Mouse (Mus musculus) stomach, embryonic 14.5 days (tissue): ENCODE measurements around the gene Iqcg. TPM values are rescaled to one million over a fixed set of nuclear protein-coding genes. Genes with fewer than 3 reads are reported as not detected.

Source experiments
- ATAC-seq: fragments of 200-750 bp; cut with Nextera tagmentation; 2 replicates; pipeline ENCODE4 v1.8.0; 2017; ENCODE audit warnings: low read depth, moderate TSS enrichment; ENCODE audit not compliant: insufficient number of reproducible peaks, insufficient read depth, low FRiP score
- H3K27ac ChIP-seq: fragments of 300-500 bp; sonication (generic); 2 replicates; pipeline ENCODE4 v1.5.1; 2014; ENCODE audit warnings: mild to moderate bottlenecking, low read length, moderate library complexity, mixed read lengths
- H3K27me3 ChIP-seq: fragments of 300-500 bp; sonication (generic); 2 replicates; pipeline ENCODE4 v1.6.1; 2014; ENCODE audit warnings: low read length, control low read depth, mixed read lengths; ENCODE audit not compliant: control insufficient read depth, insufficient read depth
- H3K36me3 ChIP-seq: fragments of 300-500 bp; sonication (generic); 2 replicates; pipeline ENCODE4 v1.6.1; 2014; ENCODE audit warnings: mild to moderate bottlenecking, control low read depth, low read length, moderate library complexity, mixed read lengths; ENCODE audit not compliant: control insufficient read depth, insufficient read depth
- H3K4me1 ChIP-seq: fragments of 300-500 bp; sonication (generic); 2 replicates; pipeline ENCODE4 v1.6.1; 2014; ENCODE audit warnings: low read length, control low read depth, mixed read lengths; ENCODE audit not compliant: control insufficient read depth, insufficient read depth
- H3K4me2 ChIP-seq: fragments of 300-500 bp; sonication (generic); replicated peaks from 2 replicates; pipeline ENCODE4 v1.6.1; 2014; ENCODE audit warnings: low read depth, low read length, control low read depth
- H3K4me3 ChIP-seq: fragments of 300-500 bp; sonication (generic); 2 replicates; pipeline ENCODE4 v1.5.1; 2014; ENCODE audit warnings: low read depth, low read length, control low read depth
- H3K9ac ChIP-seq: fragments of 300-500 bp; sonication (generic); replicated peaks from 2 replicates; pipeline ENCODE4 v1.6.1; 2014; ENCODE audit warnings: low read depth, mild to moderate bottlenecking, control low read depth, low read length, moderate library complexity, mixed read lengths
- H3K9me3 ChIP-seq: fragments of 300-500 bp; sonication (generic); 2 replicates; pipeline ENCODE4 v1.6.1; 2016; ENCODE audit warnings: low read depth, low read length, control low read depth; ENCODE audit not compliant: control insufficient read depth
- WGBS: fragments of 180-500 bp; shearing (Covaris S2); extraction: QIAGEN DNeasy Blood & Tissue Kit; methylation state at CpG from one replicate; pipeline ENCODE4 v1.1.7; 2014; 5-methylcytosine and 5-hydroxymethylcytosine counted together
- polyA plus RNA-seq: library from polyadenylated mRNA; unstranded; fragments of >200 nt; fragmentation: Nextera tagmentation; extraction: Ambion mirVana; gene quantifications from 2 replicates; pipeline ENCODE4 v1.2.1, GENCODE M21; 2014

The Iqcg gene
- polyA plus RNA-seq, 1 experiment from 2014 or later, result 2.7 TPM

DNA sequence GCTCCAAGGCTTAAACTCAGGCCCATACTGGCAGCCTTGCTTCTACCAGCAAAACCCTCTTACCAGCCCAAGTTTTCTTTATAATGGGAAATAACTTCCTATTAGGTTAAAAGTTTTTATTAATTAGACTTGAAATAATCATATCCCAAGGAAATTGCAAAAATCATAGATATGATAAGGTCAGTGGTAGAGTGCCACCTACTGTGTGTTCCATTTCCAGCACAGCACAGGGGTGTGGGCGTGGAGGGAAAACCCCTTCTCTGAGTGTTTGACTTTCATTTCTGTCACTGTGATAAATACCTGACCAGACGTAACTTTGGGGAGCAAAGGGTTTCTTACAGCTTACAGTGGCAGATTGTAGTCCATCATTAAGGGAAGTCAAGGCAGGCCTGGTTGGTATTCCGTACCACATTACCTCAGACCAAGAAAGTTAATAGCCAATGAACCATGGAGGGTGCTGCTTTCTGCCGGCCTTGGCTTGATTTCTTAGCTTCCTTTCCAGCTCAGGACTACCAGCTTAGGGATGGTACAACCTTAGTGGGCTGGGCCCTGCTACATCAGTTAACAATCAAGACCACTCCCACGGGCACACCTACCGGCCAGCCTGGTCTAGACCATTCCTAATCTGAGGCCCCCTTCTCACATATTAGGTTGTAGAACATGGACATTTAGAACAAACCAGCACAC lies 17.0 kb upstream of the Iqcg start:
- no peaks in the 10 kb centered on the region for H3K4me1 ChIP-seq
- no peak overlapping the region for H3K9ac ChIP-seq
- H3K27ac ChIP-seq, result no peak overlapping the region
- no peaks in the 10 kb centered on the region for H3K27me3 ChIP-seq
- no peak overlapping the region for H3K4me2 ChIP-seq
- no peak for ATAC-seq
- H3K4me3 ChIP-seq, result no peak overlapping the region
- H3K9me3 ChIP-seq, result no peaks in the 10 kb centered on the region
- no peaks in the 10 kb centered on the region for H3K36me3 ChIP-seq
- 82% methylated on average over 6 of the region's 6 CpGs for WGBS

DNA sequence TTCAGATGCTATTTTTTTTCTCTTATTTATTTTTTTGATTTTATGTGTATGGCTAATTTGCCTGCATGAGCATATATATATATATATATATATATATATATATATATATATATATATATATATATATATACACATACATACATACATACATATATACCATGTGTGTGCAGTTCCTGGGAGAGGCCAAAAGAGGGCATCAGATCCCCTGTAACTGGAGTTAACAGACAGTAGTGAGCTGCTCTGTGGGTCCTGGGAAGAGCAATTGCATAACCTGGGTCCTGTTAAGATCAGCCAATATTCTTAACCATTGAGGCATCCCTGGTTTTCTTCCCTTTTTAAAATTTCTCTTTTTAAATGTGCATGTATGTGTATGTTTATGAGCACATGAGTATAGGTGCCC lies 14.9 kb upstream of the Iqcg start:
- Histone ChIP-seq H3K9me3 (no peaks in the 10 kb centered on the region), H3K4me3 (no peak overlapping the region), H3K27me3 (no peaks in the 10 kb centered on the region), H3K27ac (no peak overlapping the region), H3K4me1 (no peaks in the 10 kb centered on the region), H3K4me2 (no peak overlapping the region), H3K36me3 (no peaks in the 10 kb centered on the region), H3K9ac (no peak overlapping the region)
- no peak for ATAC-seq

DNA sequence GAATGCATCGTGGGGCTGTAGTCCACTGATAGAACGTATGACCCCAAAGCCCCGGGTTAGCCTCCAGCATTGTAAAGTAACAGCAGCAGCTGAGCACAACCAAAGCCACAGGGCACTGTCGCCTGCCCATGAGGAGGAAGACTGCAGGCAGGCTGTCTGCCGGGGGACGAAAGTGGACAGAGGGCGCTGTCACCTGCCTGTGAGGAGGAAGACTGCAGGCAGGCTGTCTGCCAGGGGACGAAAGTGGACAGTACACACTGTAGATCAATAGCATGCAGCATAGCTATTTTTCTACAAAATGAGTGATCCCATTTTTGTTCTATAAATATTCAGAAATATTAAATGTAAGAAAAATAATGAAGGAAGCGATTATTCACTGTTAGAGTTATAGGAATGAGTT lies 8.6 kb upstream of the Iqcg start:
- Histone ChIP-seq H3K4me1 (no peaks in the 10 kb centered on the region), H3K9me3 (no peaks in the 10 kb centered on the region), H3K27me3 (no peaks in the 10 kb centered on the region), H3K36me3 (peaks cover 15% of the 10 kb centered on the region), H3K4me2 (no peak overlapping the region), H3K4me3 (no peak overlapping the region), H3K27ac (no peak overlapping the region), H3K9ac (no peak overlapping the region)
- 80% methylated on average over 9 of the region's 9 CpGs for WGBS
- ATAC-seq, result no peak

DNA sequence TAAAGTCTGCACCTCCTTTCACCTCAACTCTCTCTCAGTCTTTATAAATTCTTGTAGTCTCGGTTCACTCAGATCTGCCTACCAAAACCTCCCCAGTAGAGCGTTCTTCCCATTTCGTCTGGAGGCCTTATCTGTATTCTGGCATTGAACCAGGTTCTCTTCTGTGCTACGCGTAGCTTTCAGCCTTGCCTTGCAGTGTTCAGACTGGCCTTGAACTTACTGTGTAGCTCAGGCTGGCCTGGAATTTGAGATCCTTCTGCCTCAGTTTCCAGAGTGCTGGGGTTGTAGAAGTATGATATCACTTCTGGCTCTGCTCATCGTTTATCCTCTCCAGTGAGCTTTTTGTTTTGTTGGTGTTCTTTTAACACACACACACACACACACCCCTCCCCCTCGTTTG lies 7.2 kb upstream of the Iqcg start:
- Histone ChIP-seq H3K9ac (peak overlapping the region; percentile 59; the same call in 1 of the 2 replicates), H3K9me3 (no peaks in the 10 kb centered on the region), H3K36me3 (peaks cover 28% of the 10 kb centered on the region), H3K4me1 (0 out of 2 replicates have a peak, but pooled peaks cover 1% of the 10 kb centered on the region), H3K27me3 (no peaks in the 10 kb centered on the region), H3K4me2 (peak overlapping the region; percentile 72), H3K27ac (no peak overlapping the region), H3K4me3 (peak overlapping the region; percentile 71)
- WGBS, result 25% methylated on average over 7 of the region's 7 CpGs
- no peak for ATAC-seq

DNA sequence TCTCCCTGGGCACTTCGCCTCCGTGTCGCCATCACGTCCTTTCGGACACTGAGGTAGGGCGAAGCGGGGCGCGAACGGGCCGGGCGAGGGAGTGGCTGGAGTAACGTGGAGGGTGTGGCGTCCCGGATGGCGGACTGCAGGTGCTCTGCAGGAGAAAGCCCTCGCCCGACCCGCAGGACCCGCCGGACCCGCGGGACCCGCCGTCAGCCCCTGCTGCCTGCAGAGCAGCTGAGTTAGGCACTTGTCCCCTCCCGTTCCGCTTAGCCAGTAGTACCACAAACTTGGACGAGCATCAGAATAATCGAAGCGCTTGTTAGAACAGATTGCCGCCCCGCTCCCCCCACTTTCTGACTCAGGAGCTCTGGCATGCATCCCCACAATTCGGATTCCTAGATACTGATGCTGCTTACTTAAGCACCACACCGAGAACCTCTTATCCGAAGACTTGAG lies 6.7 kb upstream of the Iqcg start:
- under 1% methylated on average over 34 of the region's 35 CpGs for WGBS
- H3K4me1 ChIP-seq, result 0 out of 2 replicates have a peak, but pooled peaks cover 6% of the 10 kb centered on the region
- peak overlapping the region; percentile 59 for H3K9ac ChIP-seq
- ATAC-seq, result peak; percentile 74
- H3K4me2 ChIP-seq, result peak overlapping the region; percentile 72
- no peaks in the 10 kb centered on the region for H3K9me3 ChIP-seq
- H3K36me3 ChIP-seq, result peaks cover 33% of the 10 kb centered on the region
- H3K27ac ChIP-seq, result peak overlapping the region; percentile 70
- H3K4me3 ChIP-seq, result peak overlapping the region; percentile 71
- H3K27me3 ChIP-seq, result no peaks in the 10 kb centered on the region

DNA sequence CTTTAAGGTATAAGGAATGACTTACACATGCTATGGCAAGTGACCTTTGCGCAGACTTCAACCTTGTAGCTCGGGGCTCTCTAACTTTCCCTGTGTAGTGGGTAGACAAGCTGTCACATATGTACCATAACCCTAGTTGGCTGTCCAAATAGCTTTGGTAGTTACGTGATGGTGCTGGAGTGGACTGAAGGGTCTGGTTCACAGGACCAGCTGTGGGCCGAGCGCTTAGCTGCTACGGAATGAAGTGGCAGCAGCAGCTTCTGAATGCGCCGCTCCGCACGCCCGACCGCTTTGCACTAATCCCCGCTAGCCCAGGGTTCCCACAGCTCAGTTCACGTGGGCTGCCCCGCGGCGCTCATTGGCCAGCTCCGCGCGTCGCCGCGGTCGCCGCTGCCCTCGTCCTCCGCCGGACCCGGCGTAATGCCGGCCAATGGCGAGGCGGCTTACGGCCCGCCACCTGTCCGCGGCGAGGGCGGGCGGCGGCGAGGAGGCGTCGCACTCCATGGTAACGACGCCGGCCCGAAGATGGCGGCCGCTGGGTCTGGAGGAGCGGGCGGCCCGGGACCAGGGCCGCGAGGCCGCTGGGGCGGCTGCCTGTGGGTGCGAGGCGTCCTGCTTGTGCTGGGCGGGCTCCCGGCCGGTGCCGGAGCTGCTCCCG lies 6.1 kb upstream of the Iqcg start, which contains the start of gene Lmln:
TSS of gene Lmln (plus strand) at position 498 of the 658 bp plus-strand sequence.
- peaks cover 33% of the 10 kb centered on the region for H3K36me3 ChIP-seq
- no peaks in the 10 kb centered on the region for H3K27me3 ChIP-seq
- H3K9me3 ChIP-seq, result no peaks in the 10 kb centered on the region
- under 1% methylated on average over 58 of the region's 64 CpGs for WGBS
- peak within 1 kb of the TSS; percentile 70 for H3K27ac ChIP-seq
- ATAC-seq, result peak; percentile 97
- peak within 1 kb of the TSS; percentile 59 for H3K9ac ChIP-seq
- 0 out of 2 replicates have a peak, but pooled peaks cover 6% of the 10 kb centered on the region for H3K4me1 ChIP-seq
- H3K4me2 ChIP-seq, result peak within 1 kb of the TSS; percentile 72
- H3K4me3 ChIP-seq, result peak within 1 kb of the TSS; percentile 71

DNA sequence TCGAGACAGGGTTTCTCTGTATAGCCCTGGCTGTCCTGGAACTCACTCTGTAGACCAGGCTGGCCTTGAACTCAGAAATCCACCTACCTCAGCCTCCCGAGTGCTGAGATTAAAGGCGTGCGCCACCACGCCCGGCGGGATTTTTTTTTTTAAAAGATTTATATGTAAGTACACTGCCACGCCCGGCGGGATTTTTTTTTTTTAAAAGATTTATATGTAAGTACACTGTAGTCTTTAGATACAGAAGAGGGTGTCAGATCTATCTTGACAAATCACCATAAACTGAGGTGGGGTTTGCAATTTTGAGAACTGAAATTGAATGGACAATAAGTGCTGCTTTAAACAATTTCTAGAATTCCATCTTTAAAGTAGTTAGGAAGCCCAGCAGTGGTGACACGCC lies 5.4 kb upstream of the Iqcg start:
- H3K27me3 ChIP-seq, result no peaks in the 10 kb centered on the region
- WGBS, result 51% methylated on average over 11 of the region's 11 CpGs
- peak overlapping the region; percentile 71 for H3K4me3 ChIP-seq
- peak overlapping the region; percentile 49; the same call in 1 of the 2 replicates for H3K27ac ChIP-seq
- 0 out of 2 replicates have a peak, but pooled peaks cover 6% of the 10 kb centered on the region for H3K4me1 ChIP-seq
- no peak for ATAC-seq
- H3K9ac ChIP-seq, result no peak overlapping the region
- no peaks in the 10 kb centered on the region for H3K9me3 ChIP-seq
- peak overlapping the region; percentile 72 for H3K4me2 ChIP-seq
- peaks cover 33% of the 10 kb centered on the region for H3K36me3 ChIP-seq

DNA sequence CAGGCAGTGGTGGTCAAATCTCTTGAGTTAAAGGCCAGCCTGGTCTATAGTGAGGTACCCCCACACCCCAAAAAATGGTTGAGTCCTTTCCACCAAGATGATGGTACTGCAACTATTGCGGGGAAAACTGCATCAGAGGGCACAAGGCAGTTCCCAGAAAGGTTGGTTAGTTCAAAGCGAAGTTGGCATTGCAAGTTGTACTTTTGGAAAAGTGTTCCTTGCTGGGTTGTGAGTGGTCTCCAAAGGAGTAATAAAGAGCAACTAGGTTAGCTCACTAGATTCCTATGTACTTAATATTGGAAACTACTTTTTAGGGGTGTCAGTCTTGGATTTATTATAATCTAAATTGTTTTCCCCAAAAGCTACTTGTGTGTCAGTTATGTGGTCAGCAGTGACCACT lies 4.9 kb upstream of the Iqcg start:
- Histone ChIP-seq H3K4me1 (0 out of 2 replicates have a peak, but pooled peaks cover 6% of the 10 kb centered on the region), H3K9ac (no peak overlapping the region), H3K9me3 (no peaks in the 10 kb centered on the region), H3K4me2 (no peak overlapping the region), H3K27me3 (no peaks in the 10 kb centered on the region), H3K27ac (no peak overlapping the region), H3K36me3 (peaks cover 33% of the 10 kb centered on the region), H3K4me3 (no peak overlapping the region)
- 82% methylated on average over 2 of the region's 2 CpGs for WGBS
- no peak for ATAC-seq
